Mouse (Mus musculus) ovary, postnatal 14 days (tissue): ENCODE data around the gene Dld.

Experiments
- DNase-seq: peaks from one replicate; pipeline ENCODE4 v3.0.0; 2022; ENCODE audit warnings: low spot score

Gene Dld

DNA sequence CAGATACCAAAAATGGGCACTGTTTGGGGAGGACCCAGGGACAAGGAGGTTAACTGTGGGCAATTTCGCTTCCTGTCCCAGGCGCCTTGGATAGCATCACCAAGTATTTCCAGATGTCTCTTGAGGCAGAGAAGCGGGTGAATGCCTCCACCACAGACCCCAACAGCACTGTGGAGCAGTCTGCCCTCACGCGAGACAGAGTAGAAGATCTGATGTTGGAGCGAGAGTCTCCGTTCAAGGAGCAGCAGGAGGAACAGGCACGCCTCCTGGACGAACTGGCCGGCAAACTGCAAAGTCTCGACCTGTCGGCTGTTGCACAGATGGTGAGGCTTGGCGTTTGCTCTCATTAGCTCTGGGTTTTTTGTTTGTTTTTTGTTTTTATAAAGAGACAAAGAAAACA lies 30.4 kb downstream of the Dld start:
- DNase-seq = no peak

DNA sequence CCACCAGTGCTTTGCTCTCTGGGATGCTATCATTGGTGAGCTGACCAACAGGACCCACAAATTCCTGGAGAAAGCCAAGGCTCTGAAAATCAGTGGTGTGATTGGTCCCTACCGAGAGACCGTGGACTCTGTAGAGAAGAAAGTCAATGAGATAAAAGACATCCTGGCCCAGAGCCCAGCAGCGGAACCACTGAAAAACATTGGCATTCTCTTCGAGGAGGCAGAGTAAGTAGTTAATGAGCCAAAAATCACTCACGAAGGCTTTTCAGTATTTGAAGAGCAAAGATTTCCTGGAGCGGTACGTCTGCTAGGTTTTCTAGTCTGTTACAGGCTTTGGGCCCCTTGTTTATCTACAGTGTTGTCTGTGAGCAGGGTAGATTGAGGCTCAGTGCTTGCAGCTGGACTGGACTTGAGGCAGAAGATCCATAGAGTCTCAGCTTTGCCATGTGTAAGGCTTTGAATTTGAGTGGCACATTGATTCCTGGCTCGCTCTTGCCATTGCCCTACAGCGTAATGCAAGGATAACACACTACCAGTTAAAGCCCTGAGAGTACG lies 32.8 kb downstream of the Dld start:
- peak; percentile 36 for DNase-seq

DNA sequence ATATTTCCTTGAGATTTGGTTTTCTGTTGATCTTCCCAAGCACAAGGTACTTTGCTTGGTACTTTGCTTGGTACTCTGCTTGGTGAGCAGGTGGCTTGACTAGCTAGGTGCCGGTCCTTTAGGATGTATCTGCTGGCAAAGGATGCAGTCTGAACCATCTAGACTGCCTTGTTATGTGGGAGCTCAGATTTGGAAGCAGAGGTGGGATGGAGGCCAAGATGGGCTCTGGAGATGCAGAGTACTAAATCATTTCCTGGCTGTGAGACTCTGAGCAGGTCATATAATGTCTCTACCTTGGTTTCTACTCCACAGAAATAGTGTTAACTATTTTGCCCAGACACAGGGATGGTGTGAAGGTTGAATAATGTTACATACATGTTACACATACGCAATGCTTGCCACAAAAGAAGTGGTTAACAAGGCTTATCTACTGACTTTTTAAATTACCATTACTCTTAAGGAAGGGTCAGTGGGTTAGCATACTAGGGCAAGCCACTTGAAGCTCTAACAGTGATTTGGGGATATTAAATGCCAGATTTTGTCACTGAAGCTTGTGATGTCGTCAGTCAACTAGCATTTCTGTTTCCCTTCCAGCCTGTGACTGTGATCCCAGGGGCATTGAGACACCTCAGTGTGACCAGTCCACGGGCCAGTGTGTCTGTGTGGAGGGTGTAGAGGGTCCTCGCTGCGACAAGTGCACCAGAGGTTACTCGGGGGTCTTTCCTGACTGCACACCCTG lies 33.4 kb downstream of the Dld start:
- no peak for DNase-seq

DNA sequence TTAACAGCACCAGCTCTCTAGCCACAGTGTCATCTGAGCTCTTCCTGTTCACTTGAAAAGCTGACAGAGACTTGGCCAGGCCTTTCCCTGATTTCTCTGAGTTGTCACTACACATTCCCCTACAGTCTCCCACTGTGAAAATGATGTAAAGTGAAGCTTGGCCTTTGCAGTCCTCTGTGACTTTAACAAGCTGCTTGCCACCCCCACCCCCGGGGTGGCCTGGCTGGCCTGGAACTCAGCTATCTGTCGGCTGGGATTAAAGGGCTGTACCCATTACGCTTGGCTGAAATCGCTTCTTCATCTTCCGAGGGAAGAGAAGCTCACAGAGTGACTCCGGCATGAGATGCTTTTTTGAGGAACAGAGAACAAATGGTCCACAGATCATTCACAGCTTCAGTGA lies 35.3 kb downstream of the Dld start:
- DNase-seq = no peak

DNA sequence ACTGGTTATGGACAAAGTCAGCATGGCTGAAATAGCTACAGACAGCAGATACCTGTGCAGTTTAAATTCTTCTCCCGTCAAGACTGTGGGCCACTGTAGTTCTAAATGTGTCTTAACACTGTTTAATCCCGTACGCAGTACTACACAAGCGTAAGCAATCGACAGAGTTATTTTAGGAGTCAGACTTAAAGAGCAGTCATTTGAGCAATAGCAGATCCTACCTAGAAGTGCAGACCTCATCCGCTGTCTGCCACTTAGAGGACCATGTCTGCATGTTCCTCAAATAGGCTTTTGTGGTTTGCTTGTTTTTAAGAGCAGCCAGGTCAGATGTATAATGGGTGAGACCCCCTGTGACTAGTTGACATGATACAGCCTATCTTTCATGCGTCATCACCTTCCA lies 36.9 kb downstream of the Dld start:
- DNase-seq = no peak

DNA sequence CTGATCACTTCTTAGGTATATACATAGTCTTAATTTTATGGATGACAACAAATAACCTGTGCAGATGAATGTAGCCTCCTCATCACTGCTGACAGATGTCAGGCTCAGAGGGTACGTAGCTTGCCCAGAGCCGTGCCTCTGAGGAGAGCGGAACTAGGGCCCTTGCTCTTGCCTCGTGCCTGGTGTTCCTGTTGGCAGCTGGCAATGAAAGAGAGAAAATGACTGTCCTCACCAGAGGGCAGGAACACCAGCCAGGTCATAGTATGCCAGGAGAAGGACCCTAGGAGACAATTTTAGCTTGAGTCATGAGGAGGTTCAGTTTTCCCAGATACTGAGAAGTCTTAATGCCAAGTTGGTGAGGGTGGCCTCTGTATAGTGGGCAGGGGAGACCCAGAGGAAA lies 38.1 kb downstream of the Dld start:
- no peak for DNase-seq

DNA sequence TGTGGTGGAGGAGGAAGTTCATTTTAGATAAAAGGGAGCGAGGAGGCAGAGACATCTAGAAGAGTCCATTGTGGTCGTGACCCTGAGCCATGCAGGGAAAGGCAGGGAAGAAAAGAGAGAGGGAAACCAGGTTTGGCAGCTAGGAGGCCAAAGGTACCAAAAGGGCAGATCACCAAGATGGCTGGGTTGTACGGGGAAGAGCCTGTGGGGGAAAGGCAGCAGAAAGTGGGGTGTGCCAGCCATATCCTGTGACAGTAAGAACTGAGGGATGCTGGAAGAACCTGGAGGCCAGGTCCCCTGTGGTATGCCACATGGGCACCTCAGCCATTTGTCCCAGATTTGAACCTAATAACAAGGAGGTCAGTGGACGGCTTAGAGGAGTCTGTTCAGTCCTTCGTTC lies 39.0 kb downstream of the Dld start:
- DNase-seq = no peak

DNA sequence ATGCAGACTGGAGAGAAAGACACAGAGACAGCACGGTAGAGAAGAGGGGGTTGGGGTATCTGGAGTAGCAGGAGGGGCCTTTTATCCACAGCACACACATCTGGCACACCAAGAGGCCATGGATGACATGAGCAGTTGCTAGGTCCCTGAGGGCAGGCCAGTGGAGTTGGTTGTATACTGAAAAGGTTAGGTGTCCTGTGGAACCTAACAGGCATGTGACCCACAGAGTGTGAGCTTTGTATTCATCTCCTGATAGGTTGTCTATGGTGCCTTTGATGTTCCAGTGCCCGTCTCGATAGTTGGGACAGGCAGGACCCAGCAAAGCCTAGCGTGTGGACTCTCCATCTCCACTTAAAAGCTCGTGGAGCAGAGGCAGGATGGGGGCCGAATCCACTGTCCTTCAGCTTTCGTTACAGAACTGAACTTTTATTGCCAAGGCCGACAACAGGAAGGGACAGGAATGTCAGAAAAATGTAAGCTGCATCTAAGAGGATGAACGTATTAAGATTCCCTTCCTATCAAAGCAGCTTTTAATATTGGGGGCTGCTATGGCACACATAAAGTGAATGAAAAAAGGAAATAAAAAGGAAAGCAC lies 39.5 kb downstream of the Dld start:
- no peak for DNase-seq

DNA sequence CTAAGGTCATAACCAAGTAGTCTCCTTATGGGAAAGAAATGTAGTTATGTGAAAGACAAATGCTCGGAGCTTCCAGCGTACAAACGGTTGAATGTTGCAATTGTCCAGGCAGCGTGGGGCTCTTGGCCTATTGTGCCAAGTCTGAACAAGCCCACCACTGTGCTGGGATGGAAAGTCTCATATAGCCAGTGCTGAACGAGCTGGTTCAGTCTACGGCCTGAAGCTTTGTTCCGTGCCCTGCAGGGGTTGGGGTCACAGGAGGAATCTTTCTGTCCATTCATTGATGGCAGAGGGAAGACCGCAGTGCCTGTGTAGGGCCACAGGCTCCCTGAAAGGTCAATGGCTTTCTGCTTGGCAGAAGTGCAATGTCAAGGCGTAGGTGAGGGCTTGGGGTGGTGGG lies 40.6 kb downstream of the Dld start:
- DNase-seq = no peak

DNA sequence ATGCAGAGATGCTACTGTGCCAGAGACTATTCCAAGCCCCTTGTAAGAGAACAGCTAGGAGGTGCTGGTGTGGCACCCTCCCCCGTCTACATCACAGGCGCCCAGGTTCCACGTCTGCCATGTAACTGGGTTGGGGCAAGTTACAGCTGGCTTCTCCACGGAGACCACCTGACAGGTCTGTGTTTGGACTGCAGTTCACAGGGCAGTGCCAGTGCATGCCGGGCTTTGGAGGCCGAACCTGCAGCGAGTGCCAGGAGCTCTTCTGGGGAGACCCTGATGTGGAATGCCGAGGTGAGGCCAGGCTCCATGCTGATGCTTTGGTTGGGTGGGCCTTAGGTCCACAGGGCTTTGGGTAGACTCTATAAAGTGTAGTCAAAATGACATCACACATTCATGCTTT lies 43.5 kb downstream of the Dld start:
- DNase-seq = no peak

DNA sequence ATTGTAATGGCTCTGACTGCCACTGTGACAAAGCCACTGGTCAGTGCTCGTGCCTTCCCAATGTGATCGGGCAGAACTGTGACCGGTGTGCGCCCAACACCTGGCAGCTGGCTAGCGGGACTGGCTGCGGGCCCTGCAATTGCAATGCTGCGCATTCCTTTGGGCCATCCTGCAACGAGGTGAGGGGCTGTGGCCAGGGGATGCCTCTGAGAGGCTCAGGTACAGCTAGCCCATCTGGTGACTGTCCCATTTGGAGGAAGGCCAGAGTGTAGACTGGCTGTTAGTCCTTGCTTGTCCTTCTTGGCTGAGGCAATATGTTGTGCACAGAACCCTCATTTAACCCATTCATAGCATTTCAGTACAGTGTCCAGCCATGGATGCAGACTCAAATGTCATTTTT lies 44.2 kb downstream of the Dld start:
- no peak for DNase-seq

DNA sequence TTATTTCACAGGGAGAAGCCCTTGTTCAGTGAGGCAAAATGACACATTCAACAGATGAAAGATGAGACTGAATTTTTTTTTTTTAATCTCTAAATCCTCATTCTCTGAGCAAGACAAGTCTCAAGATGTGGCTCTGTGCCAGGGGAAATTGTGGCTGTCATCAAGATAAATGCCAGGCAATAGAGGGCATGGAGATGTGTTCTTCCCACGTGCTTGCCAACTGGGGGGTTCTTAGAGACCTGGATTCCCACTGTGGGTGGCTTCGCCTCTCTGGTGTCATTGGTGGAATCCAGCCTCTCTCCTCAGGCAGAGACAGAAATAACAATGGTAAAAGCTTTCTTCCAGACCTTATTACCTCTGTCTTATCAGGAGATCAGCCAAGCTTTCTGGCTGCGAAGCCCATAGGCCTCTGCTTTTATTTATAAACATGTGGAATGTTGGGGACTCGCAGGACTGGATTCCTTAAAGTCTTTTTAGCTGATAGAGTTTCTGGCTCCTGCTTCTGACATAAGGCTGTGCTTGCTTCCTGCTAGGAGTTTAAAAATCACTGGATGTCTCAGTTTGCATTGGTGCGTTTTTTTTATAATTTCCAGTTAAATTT lies 45.1 kb downstream of the Dld start:
- DNase-seq = no peak

DNA sequence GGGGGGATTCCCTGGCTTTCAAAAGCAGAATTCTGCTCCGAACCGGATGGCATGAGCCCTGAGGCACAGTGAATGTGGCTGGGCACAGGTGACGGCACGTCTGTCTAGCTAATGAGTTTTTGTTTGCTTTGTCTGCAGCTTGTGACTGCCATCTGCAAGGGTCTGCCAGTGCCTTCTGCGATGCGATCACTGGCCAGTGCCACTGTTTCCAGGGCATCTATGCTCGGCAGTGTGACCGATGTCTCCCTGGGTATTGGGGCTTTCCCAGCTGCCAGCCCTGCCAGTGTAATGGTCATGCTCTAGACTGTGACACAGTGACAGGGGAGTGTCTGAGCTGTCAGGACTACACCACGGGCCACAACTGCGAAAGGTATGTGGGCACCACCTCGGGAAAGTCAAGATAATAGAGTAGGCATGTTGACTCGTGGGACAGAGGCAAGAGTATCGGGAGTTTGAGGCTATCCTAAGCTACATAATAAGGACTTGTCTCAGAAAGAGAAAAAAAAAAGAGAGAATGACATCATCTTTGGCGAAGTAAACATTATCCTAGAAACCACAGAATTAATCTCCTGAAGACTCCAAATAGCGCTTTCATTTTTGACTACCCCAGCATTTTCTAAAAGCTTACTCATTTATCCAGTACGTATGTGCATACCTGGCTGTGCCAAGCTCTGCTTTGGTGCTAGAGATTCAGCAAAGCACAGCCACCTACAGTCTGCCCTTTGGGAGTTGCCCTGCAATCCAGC lies 48.3 kb downstream of the Dld start:
- DNase-seq = no peak

DNA sequence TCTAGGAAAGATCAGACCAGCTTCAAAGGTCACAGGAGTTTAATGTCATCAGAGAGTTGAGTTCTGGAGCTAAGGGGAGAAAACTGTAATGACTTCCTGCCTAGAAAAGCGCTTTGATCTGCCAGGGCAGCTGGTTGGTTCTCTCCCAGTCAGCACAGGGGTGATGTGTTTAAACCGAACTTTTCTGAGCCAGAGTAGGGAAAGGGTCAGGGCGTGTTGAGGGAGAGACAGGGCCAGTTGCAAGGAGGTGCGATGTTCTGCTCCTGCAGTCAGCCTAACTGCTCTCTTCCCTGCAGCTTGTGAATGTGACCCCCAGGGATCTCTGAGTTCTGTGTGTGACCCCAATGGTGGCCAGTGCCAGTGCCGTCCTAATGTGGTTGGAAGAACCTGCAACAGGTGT lies 49.0 kb downstream of the Dld start:
- no peak for DNase-seq

DNA sequence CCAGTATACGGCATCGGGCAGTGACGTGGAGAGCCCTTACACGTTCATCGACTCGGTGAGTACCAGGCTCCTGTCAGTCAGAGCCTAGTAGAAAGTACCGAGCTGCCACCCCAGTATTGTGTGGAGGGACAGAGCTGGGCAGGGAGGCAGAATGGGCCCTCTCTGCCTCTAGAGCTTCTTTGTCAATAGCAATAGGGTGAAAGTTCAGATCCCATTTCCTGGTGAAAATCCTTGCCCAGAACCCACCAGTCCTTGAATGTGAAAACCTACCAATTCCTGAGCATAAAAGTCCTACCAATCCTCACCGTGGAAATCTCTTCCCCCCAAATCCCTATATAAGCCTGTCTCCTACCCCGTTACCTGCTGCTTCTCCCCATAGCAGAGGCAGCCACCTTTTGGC lies 51.0 kb downstream of the Dld start:
- DNase-seq = no peak

DNA sequence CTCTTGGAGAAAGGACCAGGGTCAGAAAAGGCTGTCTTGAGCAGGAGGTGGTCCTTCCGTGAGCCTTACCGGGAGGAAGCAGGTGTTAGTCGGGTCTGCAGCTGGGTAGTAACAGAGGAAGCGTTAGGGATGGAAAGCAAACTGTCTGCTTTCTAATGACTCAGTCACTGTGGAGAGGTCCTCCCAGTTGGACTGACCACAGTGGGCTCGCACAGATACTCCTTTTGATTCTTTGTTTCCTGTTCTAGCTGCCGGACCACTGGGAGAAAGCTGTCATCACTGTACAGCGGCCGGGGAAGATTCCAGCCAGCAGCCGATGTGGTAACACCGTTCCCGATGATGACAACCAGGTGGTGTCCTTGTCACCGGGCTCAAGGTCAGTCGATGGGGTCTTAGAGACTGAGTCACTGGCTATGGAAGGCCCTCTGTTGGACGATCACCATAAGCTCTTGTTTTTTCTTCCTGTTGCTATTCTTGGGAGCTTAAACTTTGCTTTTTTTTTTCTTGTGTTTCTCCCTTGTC lies 51.5 kb downstream of the Dld start:
- no peak for DNase-seq

DNA sequence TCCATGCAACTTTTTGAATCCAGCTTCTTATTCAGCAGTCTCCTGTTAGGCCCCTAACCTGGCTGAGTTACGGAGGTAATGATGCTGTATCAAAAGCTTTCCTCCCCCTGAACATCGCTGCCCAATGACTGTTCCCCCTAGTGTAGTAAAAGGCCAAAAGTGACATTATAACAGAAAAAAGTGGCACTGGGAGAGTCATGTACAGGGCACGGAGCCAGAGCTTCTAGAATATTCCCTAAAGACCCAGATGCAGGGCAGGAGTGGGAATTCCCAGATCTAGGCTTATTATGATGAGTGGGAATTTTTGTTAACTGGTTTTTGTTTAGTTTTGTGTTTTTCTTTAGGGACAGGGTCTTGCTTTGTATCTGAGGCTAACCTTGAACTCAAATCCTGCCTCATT lies 52.1 kb downstream of the Dld start:
- DNase-seq = no peak

DNA sequence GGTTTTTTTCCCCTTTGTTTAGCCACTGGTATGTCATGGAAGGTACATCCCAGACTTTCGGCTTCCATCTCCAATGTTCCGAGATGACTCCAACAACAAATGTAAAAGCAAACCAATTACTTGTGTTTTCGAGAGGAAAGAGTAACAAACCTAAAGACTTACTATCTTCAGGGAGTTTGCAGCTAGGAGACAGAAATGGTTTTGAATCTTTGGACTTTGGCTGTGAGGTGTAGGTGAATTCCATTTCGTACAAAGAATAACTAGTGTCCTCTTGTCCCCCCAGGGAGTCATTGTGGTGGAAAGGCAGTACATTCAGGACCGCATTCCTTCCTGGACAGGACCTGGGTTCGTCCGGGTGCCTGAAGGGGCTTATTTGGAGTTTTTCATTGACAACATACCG lies 52.7 kb downstream of the Dld start:
- DNase-seq = no peak

DNA sequence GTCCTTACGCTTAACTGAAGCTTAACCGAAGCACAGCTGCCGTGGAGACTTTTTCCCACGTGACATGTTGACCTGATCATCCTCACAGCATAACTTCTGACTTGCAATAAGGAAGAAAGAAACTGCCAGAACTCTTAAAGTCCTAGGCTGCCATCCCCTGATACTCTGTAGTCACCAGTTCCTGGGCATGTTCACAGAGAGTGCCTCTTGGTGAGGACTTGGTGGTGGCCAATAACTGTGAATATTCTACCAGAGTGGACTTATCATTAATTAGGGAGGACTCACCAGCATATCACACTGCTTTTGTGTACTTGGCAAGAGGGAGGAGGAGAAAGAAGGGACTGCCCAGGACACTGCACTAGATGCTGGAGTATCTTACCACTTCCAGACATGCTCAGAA lies 53.1 kb downstream of the Dld start:
- DNase-seq = no peak

DNA sequence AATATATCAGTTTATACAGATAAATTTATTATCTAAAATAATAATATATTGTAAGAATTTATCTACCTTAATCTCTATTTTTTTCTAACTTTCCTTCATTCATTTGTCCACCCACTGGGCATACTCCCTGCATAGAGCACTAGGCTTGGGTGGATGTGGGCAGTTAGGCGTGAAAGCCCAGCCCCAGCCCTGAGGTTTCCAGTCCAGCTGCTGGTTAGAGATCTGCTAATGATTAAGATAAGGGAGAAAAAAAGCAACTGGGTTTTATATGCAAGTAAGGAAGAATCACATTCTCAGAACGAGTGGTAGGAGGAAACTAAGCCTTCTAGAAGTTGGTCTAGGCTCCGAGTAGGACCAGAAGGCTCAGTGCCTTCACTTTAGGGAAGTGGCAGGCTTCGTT lies 55.2 kb downstream of the Dld start:
- no peak for DNase-seq

DNA sequence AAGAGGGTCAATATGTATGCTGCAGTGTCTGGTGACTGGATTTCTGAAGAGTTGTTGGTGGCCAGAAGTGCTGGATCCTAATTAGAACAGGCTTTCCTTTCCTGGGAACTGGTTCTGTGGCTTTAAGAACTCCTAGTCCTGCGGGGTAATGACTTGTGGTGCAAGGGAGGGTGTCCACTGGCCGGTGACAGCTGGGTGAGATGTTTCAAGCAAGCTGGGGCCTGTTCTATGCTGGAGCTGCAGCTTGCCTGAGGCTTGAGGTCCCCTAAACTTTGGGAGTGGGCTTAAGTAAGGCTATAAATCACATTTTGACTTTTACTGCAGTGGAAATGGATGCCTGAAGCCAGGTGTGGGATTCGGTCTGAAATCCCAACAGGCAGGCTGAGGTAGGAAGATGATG lies 55.7 kb downstream of the Dld start:
- DNase-seq = no peak

DNA sequence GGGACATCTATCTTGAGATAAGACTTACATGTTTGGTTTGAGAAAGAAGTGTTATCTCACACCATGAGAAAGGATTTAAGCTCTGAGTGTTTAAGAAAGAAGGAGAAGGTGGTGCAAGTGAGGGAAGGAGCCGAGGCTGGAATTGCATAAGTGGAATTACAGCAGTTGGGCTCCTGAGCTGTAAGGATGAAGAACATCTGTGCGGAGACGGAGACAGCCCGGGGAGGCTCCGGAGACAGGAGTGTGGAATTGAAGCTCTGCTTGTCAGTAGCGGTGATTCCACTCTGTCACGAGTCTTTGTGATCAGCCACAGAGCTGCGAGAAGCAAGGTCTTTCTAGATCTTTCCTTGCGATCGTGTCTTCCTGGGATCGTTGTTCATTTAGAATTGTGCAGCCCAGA lies 56.3 kb downstream of the Dld start:
- no peak for DNase-seq

DNA sequence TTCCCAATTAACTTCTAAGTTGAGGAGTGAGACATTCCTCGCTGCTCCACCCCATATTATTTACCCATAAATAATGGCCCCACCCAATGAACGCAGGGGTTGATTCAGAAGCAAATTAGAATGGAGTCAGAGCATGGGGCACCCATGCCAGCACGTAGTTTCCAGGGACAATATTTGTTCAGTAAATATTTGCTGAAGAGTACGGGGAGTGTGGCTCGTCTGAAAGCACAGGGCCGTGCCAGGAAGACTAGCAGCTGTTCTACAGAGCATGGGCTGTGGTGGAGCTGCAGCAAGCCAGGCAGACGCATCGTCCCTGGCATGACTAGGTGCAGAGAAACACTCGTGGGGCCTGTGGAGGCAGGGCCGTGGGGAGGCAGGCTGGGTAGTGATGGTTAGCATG lies 56.7 kb downstream of the Dld start:
- DNase-seq = no peak
